Comparison of ENCODE assay signal across 12 mouse cellular contexts in the genomic region with DNA sequence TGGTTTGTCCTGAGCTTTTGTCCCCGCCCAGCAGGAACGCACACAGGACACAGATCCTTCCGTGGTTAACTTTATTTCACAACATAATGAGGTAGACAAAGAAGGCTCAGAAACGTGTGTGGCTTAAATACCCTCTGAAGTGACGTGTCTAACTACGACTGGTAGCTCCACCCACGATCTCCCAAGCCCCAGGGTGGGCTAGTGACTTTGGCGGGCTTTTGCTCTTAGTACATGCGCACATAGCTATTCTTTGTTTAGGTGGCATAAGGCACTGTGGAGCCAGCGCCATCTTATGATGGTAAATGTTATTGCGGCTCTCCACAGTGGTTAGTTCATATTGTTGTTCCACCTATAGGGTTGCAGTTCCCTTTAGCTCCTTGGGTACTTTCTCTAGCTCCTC. TPM values are rescaled to one million over a fixed set of nuclear protein-coding genes. Genes with fewer than 3 reads are reported as not detected.
A peak's percentile ranks its signal among the peaks of the same experiment; 100 is the strongest.
DNase-seq lines count a peak whose midpoint lies in the region; TF ChIP-seq lines count a peak whose summit lies in the region.
"Not testable (repeated sequence)": the region's sequence is repeated elsewhere in the genome, so short reads cannot be mapped to it uniquely, and the experiment has no call there.
"Had no signal": no experiment of that assay in that cellular context is flagged by ENCODE, and none has a peak within 500 bp of the region (broad histone marks: within the 10 kb centered on the region; RNA-seq: fewer than 3 reads in every experiment).

No protein-coding gene starts in this region.

- not testable (repeated sequence) for H3K27ac ChIP-seq in ES-E14 (ENCODE audit: insufficient read depth, low read depth, low read length, poor library complexity, severe bottlenecking); forebrain, embryonic 10.5 days; left cerebral cortex, adult 2 months

- 34% methylated on average over 11 of the region's 11 CpGs for WGBS in forebrain, embryonic 10.5 days

- H3K36me3 ChIP-seq in ES-E14 (ENCODE audit: control insufficient read depth, insufficient read depth, low read length, poor library complexity, severe bottlenecking); forebrain, embryonic 10.5 days (replicated peaks): not testable (repeated sequence)

- intact Hi-C loops in left cerebral cortex, adult 2 months (cut with DNase I): not testable (repeated sequence)

- H3K9me3 ChIP-seq in ES-E14 (ENCODE audit: control insufficient read depth, insufficient read depth, low read depth, low read length); forebrain, embryonic 10.5 days: not testable (repeated sequence)

- not testable (repeated sequence) for H3K4me3 ChIP-seq in ES-E14 (ENCODE audit: insufficient read depth in 1 of 2, low read depth in 1 of 2, low read length in 2 of 2, poor library complexity in 1 of 2, severe bottlenecking in 1 of 2); forebrain, embryonic 10.5 days; left cerebral cortex, adult 2 months

- H3K27me3 ChIP-seq in forebrain, embryonic 10.5 days (ENCODE audit: poor library complexity, severe bottlenecking): not testable (repeated sequence)

- peak; percentile 38 for DNase-seq in ES-E14 (ENCODE audit: low read depth, low spot score)
- peak; percentile 49 for DNase-seq in c-Kit-positive CD71-negative TER-119-negative erythroid progenitor cells, embryonic 14.5 days (ENCODE audit: low read depth)
- DNase-seq in forebrain, embryonic 10.5 days (ENCODE audit: extremely low spot score, low spot score): peak; percentile 22
- peak; percentile 23 for DNase-seq in heart, postnatal 4 days
- not testable (repeated sequence) for DNase-seq in left cerebral cortex, adult 2 months (ENCODE audit: extremely low spot score in 1 of 2, low spot score in 2 of 2)
- DNase-seq in lung, postnatal 4 days: peak; percentile 25 to 27
- DNase-seq in ovary, postnatal 36 days (ENCODE audit: low spot score): peak; percentile 19
- DNase-seq in thymus, postnatal 4 days: peak; percentile 69

- H3K9ac ChIP-seq in ES-E14 (ENCODE audit: insufficient read depth, low read depth, low read length, poor library complexity, severe bottlenecking): not testable (repeated sequence)

- TF ChIP-seq CTCF in left cerebral cortex, adult 2 months (IDR thresholded peaks at IDR 0.05): peak; percentile 43

- H3K4me1 ChIP-seq in ES-E14 (ENCODE audit: control insufficient read depth in 2 of 2, insufficient read depth in 2 of 2, low read length in 2 of 2, poor library complexity in 1 of 2); forebrain, embryonic 10.5 days: not testable (repeated sequence)

- in situ Hi-C loops in ES-E14 (cut with MboI; ENCODE audit: low sequenced_read_pairs in 2 of 2, unreplicated experiment in 2 of 2): loop anchor here in 1 of 2 experiments (25.0 kb wide), 1 partner anchor 279 kb away; a partner anchor contains a TSS

RNA-seq across cellular contexts. Expression of a gene that starts 33.0 kb away (rescaled TPM):
- total RNA-seq in ES-E14 (2012; rRNA removed): not detected in 2 replicates
- polyA plus RNA-seq in forebrain, embryonic 10.5 days (2016; fragmentation: Nextera tagmentation; extraction: Ambion mirVana): not detected in 2 replicates
- total RNA-seq in heart, postnatal 4 days (2021): not detected
- total RNA-seq in left cerebral cortex, adult 2 months (2021): not detected
- total RNA-seq: heart, adult 8-10 months had no signal
- polyA plus RNA-seq: forebrain, embryonic 16.5 days; limb, embryonic 15.5 days; urinary bladder, adult 2 months had no signal

RNA-seq across cellular contexts. Expression of a gene that starts 38.4 kb away (rescaled TPM):
- total RNA-seq in ES-E14 (2012; rRNA removed): 3.5 and 5.8 TPM in 2 replicates
- polyA plus RNA-seq in forebrain, embryonic 10.5 days (2016; fragmentation: Nextera tagmentation; extraction: Ambion mirVana): 5.3 and 5.7 TPM in 2 replicates
- total RNA-seq in heart, postnatal 4 days (2021): 1 to 10 TPM; 1.2 to 1.8 TPM
- total RNA-seq in left cerebral cortex, adult 2 months (2021): 1 to 10 TPM in 1 of 2 experiments, under 1 TPM in 1; 0.96 to 1.3 TPM

RNA-seq across cellular contexts. Expression of a gene that starts 38.9 kb away (rescaled TPM):
- total RNA-seq in ES-E14 (2012; rRNA removed): 26.4 and 38.6 TPM in 2 replicates
- 19.1 and 21.2 TPM in 2 replicates for polyA plus RNA-seq in forebrain, embryonic 10.5 days (2016; fragmentation: Nextera tagmentation; extraction: Ambion mirVana)
- 10 to 100 TPM; 34.2 to 40.4 TPM for total RNA-seq in heart, postnatal 4 days (2021)
- 10 to 100 TPM; 86.4 to 89.3 TPM for total RNA-seq in left cerebral cortex, adult 2 months (2021)
